Mouse (Mus musculus) G1E (cell line): ENCODE results near the gene Klk1.

Source experiments
- CTCF ChIP-seq: IDR thresholded peaks from 2 replicates; pipeline ENCODE4 v1.5.1; 2012; ENCODE audit warnings: low read depth, low read length, inconsistent platforms, mixed read lengths
- GATA1 ChIP-seq: IDR thresholded peaks from 2 replicates; pipeline ENCODE4 v1.6.1; 2012; ENCODE audit warnings: borderline replicate concordance, low read length, inconsistent platforms, mixed read lengths

- TF ChIP-seq CTCF (no peak), GATA1 (no peak)
These were observed 15.6 kb downstream of the Klk1 start for GRCm38 (mm10) chr7:44240712-44241111.
